Mouse (Mus musculus) myocyte (in vitro differentiated cells): ENCODE measurements around the gene Ccdc106.

Experiments
- CEBPB ChIP-seq: IDR thresholded peaks from 2 replicates; pipeline ENCODE4 v1.6.1; 2011; ENCODE audit warnings: mild to moderate bottlenecking, moderate library complexity; ENCODE audit not compliant: poor library complexity, insufficient read depth, severe bottlenecking
- E2F4 ChIP-seq: IDR thresholded peaks from one replicate; pipeline ENCODE4 v1.6.1; 2011; ENCODE audit warnings: mild to moderate bottlenecking, control low read depth, moderate library complexity; ENCODE audit not compliant: insufficient read depth
- MAX ChIP-seq: IDR thresholded peaks from one replicate; pipeline ENCODE4 v1.6.1; 2011; ENCODE audit warnings: low read depth, mild to moderate bottlenecking, control low read depth
- MYOG ChIP-seq, 3 experiments: IDR thresholded peaks; one replicate each; pipeline ENCODE4 v1.6.1; 2011; ENCODE audit warnings: control low read depth in 2 of 3, low read depth in 2 of 3, mild to moderate bottlenecking in 2 of 3; ENCODE audit not compliant: insufficient read length in 2 of 3, control insufficient read depth in 1 of 3, insufficient read depth in 1 of 3
- POLR2A ChIP-seq: IDR thresholded peaks from one replicate; pipeline ENCODE4 v1.6.1; 2011; ENCODE audit warnings: low read depth, mild to moderate bottlenecking, control low read depth, moderate library complexity; ENCODE audit not compliant: insufficient read length
- POLR2AphosphoS2 ChIP-seq: IDR thresholded peaks from one replicate; pipeline ENCODE4 v1.6.1; 2011; ENCODE audit warnings: low read depth, control low read depth; ENCODE audit not compliant: insufficient read length
- TCF12 ChIP-seq: IDR thresholded peaks from one replicate; pipeline ENCODE4 v1.6.1; 2011; ENCODE audit warnings: mild to moderate bottlenecking, control low read depth; ENCODE audit not compliant: poor library complexity, insufficient read depth, severe bottlenecking
- TCF3 ChIP-seq: IDR thresholded peaks from one replicate; pipeline ENCODE4 v1.6.1; 2011; ENCODE audit warnings: low read depth, control low read depth; ENCODE audit not compliant: insufficient read length
- USF1 ChIP-seq: IDR thresholded peaks from one replicate; pipeline ENCODE4 v1.6.1; 2011; ENCODE audit warnings: low read depth, mild to moderate bottlenecking, control low read depth, moderate library complexity

DNA sequence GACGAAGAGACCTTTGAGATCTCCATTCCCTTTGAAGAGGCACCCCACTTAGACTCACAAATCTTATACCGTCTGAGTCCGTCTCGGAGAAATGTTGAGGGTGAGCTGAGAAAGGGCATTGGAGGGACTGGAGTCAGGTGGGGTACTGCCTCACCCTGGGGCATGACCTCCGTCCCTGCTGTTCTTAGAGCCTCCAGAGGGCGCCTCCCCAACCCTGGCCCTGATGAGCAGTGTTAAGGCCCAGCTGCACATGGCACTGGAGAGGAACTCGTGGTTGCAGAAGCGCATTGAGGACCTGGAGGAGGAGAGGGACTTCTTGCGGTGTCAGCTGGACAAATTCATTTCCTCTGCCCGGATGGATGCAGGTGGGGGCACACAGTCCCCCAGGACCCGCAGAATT lies 37.5 kb downstream of the Ccdc106 start:
- TF ChIP-seq POLR2A (no peak), POLR2AphosphoS2 (no peak), MAX (no peak), USF1 (no peak), E2F4 (no peak), TCF3 (no peak), TCF12 (no peak), MYOG (IDR thresholded peaks at IDR 0.05; ENCODE audit: control insufficient read depth in 1 of 3, insufficient read depth in 1 of 3, insufficient read length in 2 of 3, low read depth in 2 of 3) (no peak), CEBPB (no peak)
